10 mouse cellular contexts compared by ENCODE assay signal in genomic region chr5:141612721-141613120, GRCm38 (mm10).
"Had no signal": no experiment of that assay in that cellular context is flagged by ENCODE, and none has a peak within 500 bp of the region (broad histone marks: within the 10 kb centered on the region; RNA-seq: fewer than 3 reads in every experiment).

No protein-coding gene starts in this region.

- H3K4me1 ChIP-seq: liver, embryonic 13.5 days had no signal

- H3K27ac ChIP-seq: limb, embryonic 12.5 days; liver, embryonic 13.5 days; midbrain, embryonic 13.5 days had no signal

- ATAC-seq: liver, postnatal 0 days; midbrain, embryonic 13.5 days had no signal

- DNase-seq: kidney, postnatal 36 days; layer of hippocampus, adult 9-11 months; layer of hippocampus, postnatal 36 days; liver; liver, embryonic 13.5 days; liver, postnatal 0 days; right cerebral cortex, postnatal 25 days; thymus, postnatal 36 days had no signal

- H3K36me3 ChIP-seq: limb, embryonic 12.5 days; liver, embryonic 13.5 days; midbrain, embryonic 13.5 days had no signal

- H3K9me3 ChIP-seq: limb, embryonic 12.5 days; liver, embryonic 13.5 days; midbrain, embryonic 13.5 days had no signal

- H3K4me3 ChIP-seq: limb, embryonic 12.5 days; liver, embryonic 13.5 days; midbrain, embryonic 13.5 days had no signal

- H3K9ac ChIP-seq: limb, embryonic 12.5 days; liver, embryonic 13.5 days; liver, postnatal 0 days; midbrain, embryonic 13.5 days had no signal

- H3K4me2 ChIP-seq: limb, embryonic 12.5 days; liver, embryonic 13.5 days; midbrain, embryonic 13.5 days had no signal

- H3K27me3 ChIP-seq: liver, embryonic 13.5 days; midbrain, embryonic 13.5 days had no signal
